Mouse (Mus musculus) ES-CJ7 (cell line): Measurements from ENCODE around the gene Brdt.

Experiments
- DNase-seq: peaks from one replicate; pipeline ENCODE4 v3.0.0; 2011; ENCODE audit warnings: low read depth, low spot score

Brdt gene

DNA sequence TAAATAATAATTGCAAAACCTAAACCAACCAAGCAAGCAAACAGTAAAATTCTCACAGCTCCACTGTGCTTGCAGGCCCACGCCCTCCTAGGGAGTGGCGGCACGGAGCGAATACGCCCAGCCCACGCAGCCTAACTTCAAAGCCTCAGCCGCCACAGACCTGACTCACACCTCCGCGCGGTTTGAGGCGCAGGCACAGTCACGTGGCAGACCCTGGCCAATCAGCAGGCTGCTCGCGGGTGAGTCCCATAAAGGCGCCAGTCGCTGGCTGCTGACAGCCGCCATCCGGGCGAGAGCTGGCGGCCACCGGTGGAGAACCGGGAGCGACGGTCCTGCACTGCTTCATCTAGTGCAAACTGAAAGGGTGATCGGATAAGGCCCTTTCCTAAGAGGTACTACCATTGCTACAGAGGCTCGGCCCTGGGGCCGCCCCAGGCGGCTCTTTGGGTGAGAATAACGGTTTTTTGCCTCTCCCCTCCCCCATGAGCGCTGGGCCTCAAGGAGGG, at the start of gene Brdt:
TSS of gene Brdt (plus strand) at position 244 of the 506 bp plus-strand sequence.
- DNase-seq = peak; percentile 79

DNA sequence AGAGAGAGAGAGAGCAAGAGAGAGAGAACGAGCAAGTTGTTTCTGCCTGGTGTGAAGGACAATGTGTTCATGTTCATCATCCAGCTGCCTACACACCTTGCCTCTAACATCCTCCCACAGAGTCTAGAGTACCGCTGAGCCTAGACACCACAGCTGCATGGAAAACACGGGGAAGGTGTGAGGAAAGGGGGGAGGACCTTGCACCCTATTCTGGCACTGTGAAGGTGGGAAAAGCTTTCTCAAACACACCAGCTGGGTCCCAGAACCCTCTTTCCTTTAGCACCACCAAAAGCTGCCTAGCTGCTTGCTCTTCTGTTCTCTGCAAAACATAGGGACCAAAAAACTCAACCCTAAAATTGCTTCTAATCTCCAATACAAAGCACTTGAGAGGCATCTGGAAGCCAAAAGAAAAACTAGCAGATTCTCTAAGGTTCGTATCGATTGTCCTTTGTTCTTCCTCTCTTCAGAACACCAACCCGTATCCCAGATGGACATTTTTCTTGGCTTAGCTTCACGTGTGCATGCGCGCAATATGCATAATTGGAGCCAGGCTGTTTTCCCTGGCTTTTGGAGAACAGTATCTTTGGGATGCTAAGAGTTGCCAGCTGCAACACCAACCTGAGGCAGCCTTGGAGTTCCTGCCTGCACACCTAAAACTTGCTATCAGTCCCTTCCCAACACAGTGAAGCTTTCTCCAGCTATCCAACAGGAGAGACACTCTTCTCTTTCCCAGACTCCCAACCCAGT, 48.2 kb upstream of the Brdt start:
- no peak for DNase-seq

DNA sequence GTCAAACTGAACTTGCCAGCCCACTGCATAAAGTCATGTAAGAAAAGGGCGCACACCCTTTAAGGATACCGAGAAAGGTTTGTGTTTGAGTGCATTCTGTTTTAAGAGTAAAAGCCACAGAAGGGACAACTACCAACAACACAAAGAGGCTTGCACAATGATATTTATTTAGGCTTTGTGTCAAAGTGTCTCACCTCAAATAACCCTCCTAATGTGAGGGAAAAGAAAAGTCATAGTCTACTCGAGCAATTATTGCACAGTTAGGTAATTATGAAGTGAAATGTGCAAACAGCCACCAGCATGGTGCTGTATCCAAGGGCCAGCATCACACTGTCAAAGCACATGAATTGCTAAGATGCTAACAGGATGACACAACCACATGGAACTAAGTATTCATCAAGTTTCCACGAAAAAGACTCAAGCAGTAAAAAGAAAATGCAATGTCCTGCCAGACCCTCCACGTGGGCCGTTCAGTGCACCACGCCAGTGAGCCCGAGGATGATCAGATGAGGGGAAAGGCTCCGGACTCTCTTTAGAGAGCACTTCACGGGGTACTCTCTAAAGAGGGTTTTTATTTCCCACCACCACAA, 46.9 kb upstream of the Brdt start:
- no peak for DNase-seq

DNA sequence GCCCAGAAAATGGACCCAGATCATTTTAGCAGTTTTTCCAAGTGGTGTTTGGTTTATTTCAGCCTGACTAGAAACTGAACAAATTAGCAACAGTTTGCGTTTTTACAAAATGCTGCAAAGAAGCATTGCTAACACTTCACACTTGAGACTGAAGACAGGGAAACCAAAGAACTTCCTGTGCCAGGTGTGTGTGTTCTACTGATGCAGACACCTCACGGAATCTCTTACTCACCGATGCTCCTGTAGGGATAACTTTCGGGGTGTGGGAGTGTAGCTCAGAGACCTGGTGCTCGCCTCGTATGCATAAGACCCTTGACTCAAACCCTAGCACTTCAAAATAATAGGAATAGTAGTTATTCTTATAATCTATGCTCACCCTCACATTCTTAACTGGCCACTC, 45.4 kb upstream of the Brdt start:
- no peak for DNase-seq

DNA sequence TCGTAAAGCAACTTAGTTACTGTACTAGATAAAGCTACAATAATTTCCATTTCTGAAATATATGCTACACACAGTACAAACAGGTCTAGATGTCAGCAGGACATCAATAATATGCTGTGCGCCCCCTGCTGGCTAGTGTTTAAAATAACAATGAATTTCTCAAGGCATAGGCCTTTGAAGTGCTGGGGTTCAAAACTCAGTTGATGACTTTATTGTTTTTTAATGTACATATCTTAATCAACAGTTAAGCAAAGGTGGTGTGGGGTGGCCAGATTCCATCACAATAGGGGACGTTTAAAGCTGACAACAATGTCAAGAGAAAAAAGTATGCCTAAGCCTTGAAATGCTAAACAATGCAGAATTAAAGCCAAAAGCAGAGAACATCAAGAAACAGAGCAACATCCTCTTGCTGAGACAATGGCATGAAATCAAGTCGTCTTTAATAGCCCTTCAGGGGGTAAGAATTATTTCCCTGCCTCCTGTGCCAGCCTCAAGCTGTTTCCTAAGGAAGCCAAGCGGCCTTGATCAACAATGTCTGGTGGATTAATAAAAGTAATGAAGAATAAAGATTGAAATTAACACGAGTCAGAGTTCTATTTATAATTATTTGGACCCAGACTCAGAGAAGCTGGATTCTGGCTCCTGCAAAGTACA, 43.6 kb upstream of the Brdt start:
- DNase-seq = peak; percentile 61

DNA sequence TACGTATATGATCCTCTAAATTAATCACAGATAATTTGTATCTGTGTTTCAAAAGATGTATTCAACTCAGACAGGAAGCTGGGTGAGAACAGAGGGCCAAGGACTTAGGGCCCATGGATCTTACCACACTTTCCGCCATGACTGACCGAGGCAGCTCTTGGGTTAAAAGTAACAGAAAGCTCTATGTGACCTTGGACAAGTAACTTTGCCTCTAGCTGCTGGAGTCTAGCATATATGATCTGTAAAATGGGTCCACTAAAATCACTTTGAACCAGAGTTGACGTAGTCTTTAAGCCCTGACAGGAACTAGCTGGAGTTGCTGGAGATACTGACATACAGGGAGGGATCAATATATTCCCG, 43.1 kb upstream of the Brdt start:
- no peak for DNase-seq

DNA sequence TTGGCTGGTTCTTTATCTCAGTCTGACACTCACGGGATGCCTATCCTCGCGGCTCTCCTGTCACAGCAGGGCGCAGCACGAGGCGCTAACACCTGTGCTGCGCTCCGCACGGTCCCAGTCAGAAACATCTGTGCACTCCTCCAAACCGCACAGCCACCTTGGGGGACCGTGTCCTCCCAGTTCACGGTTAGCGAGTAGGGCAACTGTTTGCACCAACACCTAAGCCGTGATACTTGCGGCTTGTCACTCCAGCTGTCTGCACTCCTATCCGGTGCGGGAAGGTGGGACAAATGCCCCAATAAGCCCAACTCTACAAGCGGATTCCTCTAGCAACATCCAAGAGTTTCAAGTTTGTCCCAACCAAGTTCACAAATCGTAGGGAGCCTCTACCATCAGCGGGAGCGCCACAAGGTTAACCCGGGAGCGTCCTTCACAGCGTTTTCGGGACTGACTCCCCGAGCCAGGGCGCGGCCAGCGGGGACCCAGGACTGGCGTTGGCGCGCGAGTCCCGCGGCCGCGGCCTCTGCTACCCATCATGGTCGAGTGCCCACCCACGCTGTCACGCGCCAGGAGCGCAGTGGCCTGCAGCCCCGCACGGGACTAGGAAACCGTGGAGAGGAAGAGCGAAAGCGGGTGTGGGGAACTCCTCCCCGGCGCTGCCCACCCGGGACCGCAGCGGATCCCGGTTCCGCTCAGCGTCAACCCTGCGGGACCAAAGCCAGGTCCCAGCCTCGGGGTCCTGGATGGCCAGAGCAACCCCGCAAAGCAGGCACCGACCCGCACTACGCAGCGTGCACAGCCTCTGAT, 42.3 kb upstream of the Brdt start:
- peak; percentile 38 for DNase-seq

DNA sequence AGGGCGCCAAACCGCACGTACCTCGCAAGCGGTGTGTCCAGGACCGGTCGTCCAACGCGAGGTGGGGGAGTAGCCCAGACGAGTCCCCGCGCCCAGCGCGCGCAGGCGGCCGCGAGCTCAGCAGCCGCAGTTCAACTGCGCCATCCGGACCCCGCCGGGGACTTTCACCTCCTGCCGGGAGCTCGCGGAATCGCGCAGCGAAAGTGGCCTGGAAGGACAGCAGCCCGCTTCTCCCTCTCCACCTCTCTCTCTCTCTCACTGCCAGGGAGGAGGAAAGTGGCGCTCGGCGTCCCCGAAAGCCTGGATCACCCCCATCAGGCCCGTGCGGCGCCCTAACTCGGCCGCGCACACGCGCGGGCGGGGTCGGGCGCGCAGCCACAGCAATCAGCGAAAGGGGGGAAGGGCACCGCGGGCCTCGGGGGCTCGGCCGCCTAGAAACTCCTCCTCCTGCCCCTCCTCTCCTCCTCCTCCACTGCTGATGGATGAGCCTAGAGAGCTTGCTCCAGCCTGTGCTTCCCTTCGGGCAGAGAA, 41.7 kb upstream of the Brdt start, which contains the start of gene Tgfbr3:
TSS of gene Tgfbr3 (minus strand) at position 396 of the 531 bp plus-strand sequence.
- peak; percentile 57 for DNase-seq

DNA sequence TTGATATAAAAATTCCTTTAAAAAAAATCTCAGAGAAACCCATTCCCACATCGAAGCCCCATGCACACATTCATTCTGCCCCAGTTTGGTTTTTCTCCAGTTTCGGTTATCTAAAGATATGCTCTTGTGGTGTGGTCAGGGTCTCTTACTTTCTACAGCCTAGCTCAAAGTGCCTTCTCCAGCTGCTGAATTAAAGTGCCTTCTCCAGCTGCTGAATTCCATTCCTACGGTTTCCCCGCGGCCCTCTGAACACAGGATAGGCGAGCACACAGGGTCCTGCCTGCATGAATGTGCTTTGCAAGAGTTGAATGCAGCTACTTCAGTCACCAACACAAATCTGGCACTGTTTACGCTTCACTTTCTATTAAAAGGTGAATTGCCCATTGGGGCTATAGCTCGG, 41.0 kb upstream of the Brdt start:
- DNase-seq = no peak

DNA sequence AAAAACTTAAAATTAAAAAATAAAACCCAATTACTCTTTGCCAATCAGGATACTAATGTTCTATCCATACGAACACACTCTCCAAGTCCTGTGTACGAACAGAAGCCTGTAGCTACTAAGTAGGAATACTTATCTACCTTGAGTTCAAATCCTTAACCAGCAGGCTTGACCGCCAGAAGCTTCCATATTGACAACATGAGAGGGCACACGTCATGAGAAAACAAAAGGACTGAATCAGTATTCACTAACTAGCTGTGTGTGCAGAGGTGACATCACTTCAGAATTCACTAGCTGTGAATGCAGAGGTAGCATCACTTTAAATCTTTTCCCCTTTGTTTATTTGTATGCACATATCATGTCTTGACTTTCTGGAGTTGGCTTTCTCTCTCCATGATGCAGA, 36.9 kb upstream of the Brdt start:
- DNase-seq = no peak

DNA sequence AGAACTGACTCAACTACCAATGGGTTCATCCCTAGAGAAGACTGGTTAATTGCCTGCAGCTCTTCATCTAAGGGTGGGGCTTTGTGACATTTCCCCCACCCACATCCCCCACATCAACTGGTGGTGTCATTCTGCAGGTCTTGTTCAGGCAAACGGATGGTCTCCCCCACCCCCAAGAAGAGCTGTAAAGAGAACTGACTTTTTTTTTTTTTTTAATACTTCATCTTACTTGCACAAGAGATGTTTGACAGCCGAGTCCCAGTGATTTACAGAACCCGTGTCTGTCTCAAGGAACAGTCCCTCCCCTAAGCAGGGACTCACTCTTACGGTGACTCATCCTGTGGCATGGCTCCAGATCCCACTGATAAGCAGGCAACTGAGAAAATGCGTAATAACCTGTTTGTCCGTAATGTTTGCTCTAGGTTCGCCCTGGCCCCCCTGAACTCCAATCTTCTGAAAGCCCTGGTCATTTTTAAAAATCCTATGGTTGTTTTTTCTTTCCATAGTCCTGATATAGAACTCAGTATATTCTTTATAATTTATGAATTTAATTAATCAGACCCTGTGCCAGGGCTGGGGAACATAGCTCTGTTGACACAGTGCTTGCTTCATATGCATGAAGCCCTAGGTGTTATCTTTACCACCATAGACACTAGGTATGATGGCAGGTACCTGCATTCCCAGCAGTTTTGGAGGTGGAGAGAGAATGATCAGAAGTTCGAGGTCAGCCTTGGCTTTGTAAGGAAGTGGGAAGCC, 35.7 kb upstream of the Brdt start:
- no peak for DNase-seq

DNA sequence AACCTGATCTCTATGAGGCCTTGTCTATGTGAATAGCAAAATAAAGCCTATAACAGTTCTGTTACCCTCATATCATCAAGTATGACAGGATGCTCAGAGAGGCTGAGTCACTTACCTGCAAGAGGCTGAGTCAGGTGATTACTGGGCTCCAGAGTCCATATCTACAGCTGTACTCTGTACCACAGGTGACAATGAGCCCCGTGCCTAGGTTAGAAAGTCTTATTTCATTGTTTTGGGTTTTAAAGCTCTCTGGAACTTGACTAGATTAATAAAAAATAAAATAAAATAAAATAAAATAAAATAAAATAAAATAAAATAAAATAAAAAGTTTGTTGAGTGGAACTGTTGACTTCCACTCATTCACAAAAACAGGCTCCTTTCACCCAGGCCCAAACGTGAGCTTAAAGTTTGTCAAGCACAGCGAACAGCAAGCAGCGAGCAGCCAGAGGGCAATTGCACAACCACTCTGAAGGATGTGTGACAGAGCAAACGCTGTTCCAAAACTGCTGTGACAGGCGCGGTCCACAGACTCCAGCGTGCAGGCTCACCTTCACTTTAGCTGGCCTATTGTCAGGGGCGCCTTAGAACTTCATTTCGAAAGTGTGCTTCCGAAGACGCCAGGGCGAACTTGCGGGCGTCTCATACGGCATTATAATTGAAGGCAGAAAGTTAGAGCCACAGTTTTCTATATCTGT, 35.0 kb upstream of the Brdt start:
- DNase-seq = no peak

DNA sequence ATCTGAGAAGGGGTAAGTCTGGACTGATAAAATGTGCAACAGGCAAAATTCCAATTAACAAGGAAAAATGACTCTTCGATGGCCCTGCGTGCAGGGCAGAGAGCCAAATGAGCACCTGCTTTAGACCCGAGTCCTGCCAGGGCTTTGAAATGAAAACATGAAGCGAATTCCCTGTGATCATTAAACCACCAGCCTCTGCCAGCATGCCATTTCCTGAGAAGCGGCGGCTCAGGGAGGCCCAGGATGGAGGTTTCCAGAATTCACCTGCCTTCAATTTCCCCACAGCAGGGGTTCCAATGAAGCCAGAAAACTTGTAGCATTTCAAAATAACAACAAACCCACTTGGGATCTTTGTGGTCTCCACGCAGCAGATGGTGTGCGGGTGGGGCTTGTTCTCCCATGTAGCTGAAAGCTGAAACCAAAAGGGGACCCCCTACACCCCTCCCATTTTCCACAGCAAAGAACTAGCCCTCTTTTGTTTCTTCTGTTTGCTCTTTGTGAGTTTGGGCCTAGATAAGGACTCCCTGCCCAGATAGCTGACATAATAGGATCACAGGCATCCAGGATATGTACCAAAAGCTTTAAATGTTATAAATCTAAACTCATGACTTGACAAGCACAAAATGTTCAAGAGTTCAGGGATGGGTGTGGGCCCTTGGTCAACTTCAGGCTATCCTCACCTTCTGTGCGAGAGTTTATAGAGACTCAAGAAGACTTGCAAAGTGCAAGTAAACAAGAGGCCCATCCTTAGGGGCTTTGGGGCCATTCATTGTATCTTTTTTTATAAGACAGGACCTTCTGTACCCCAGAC, 34.2 kb upstream of the Brdt start:
- no peak for DNase-seq

DNA sequence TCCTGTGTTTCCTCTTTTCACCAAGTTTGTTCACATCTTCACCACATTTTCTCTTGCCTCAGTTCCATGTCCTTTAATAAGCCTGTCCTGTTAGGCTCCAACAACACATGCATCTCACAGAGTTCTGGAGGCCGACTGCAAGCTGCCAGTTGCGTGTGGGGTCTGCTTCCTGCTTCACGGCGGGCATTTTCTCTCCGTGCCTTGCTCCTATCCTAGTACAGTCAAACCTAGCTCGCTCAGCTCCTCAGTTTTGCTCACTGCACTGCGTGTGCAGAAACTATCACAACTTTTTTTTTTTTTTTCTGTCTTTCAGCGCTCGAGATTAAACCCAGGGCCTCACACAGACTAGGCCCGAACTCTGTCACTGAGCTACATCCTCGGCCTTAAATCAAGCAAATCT, 32.1 kb upstream of the Brdt start:
- DNase-seq = no peak

DNA sequence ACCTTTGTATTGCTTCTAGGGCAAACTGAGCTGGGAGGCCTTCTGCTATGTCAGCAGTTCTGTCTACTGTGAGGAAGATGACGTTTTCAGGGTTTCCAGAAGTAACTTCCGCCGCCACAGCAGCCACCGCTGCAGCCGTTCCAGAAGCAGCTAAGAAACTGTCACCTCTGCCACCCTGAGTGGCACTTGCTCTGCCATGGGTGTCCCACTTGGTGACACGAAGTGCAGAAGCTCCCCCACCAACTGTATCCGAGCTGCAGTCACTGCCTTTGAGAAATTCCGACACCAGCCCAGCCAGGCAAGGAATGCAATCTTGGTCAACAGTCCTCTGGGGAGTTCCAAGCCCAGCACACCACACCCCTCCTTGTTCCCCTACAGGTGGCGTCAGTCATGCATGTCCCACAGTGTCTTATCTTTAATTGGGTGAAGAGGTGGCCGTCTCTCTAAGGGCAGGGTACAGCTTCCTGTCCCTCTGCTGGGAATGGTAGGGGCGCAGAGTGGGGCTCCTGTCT, 27.6 kb upstream of the Brdt start:
- DNase-seq = no peak

DNA sequence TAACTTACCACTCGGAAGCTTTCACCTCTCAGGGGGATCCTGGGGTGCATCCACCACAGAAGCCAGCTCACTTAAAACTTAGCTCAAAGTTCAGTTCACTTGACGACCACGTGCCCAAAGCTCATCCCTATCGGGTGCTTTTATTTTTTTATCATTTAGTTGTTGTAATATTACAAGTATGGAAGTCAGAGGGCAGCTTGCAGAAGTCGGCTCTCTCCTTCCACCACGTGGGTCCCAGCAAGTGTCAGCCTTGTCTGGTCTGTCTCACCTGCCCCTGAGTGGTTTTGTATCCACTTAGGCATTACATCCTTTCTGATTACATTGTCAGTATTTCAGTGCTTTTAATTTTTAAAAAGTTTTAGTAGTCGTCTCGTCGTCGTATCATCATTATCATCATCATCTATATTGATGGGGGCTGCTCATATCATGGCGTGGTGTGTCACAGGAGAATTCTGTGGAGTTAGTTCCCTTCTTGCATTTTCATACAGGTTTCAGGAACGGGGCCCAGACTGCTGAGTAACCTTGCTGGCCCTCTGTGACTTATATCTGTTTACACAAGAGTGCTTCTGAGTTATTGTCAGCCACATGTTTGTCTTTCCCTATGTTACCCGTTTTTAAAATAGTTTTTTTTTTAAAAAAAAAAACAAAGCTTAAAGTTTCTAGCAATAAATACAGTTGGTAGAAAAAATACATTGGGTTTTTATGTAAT, 26.7 kb upstream of the Brdt start:
- DNase-seq = no peak

DNA sequence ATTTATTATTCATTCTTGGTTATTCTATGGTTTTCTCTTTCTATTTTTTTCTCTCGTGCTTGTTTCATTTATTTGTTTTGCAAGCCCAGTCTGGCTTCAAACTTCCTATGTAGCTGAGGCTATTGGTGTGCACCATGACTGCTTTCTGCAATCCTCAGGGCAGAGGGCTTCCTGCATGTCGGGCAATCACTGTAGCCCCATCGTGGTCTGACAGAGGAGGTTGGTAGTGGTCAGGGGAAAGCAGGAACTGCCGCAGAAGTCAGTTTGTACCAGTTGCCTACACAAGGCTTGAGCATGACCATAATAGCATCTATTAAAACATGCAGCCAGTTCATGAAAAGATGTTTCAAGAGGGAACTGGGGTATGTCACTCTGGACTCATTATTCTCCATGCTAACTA, 23.5 kb upstream of the Brdt start:
- DNase-seq = no peak

DNA sequence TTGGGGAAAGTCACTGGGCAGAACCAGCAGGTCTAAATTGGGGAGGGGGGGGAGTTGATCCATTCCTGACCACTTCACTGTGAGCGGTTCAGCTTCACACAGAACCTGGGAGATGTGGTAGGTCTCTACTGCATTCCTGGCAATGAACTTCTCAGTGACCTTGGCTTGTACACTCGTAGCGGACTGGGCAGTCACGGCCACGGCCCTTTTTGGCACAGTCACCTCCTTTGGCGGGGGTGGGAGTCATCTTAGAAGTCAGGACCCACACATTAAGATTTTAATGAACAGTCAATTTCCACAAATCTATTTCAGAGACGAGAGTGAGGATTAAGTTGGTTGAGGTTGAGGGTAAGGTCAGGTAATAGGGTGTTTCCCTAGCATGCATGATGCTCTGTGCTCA, 13.8 kb upstream of the Brdt start:
- DNase-seq = no peak

DNA sequence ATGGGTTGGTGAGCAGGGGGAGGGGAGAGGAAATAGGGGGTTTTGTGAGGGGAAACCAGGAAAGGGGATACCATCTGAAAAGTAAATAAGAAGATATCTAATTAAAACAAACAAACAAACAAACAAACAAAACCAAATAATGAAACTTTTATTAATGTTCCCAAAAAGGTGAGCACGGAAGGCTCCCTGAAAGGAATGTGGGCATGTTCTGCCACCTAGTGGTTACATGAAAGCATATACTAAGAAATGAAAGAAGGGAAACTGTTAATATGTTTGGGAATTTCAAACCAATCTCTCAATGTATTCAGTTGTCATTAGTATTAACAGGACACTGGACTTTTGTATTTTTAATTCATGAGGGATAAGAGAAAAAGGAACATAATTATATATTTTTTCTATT, 10.3 kb upstream of the Brdt start:
- DNase-seq = peak; percentile 12
